Mouse (Mus musculus): ENCODE measurements around the gene Gm15155. TPM values are rescaled to one million over a fixed set of nuclear protein-coding genes. Genes with fewer than 3 reads are reported as not detected.

Gm15155 gene
- polyA plus RNA-seq, 1 experiment from 2014 or later, result not detected

Other genes with a start within 250 kb of the Gm15155 start
- 1.0 and 1.7 TPM in 2 replicates for gene Ptchd1, start 927 bp upstream of the Gm15155 start, polyA plus RNA-seq (2016; fragmentation: Nextera tagmentation; extraction: Ambion mirVana)

Data from embryonic facial prominence, embryonic 10.5 days (tissue).